Mouse (Mus musculus): ENCODE measurements at regions not wholly inside any gene's neighbourhood (a gene's known extent, or its start where the extent isn't known, plus 50 kb on each side); places are given as distances from the start of the nearest gene placed in this dataset.

GRCm38 (mm10) chr3:52181326-52182101 is 76.6 kb upstream of the Maml3 start:
- H3K4me2 ChIP-seq (replicated peaks): no peak overlapping the region
- 0 out of 2 replicates have a peak, but pooled peaks cover 3% of the 10 kb centered on the region for H3K27me3 ChIP-seq
- H3K9me3 ChIP-seq: no peaks in the 10 kb centered on the region
- H3K27ac ChIP-seq: peak overlapping the region; percentile 92; the same call in 1 of the 2 replicates
- WGBS: 90% methylated on average over 9 of the region's 9 CpGs
- ATAC-seq: no peak
- H3K36me3 ChIP-seq: no peaks in the 10 kb centered on the region
- H3K4me1 ChIP-seq (replicated peaks): peaks cover 48% of the 10 kb centered on the region
- no peak overlapping the region for H3K4me3 ChIP-seq (replicated peaks)
- H3K9ac ChIP-seq (replicated peaks): no peak overlapping the region

DNA sequence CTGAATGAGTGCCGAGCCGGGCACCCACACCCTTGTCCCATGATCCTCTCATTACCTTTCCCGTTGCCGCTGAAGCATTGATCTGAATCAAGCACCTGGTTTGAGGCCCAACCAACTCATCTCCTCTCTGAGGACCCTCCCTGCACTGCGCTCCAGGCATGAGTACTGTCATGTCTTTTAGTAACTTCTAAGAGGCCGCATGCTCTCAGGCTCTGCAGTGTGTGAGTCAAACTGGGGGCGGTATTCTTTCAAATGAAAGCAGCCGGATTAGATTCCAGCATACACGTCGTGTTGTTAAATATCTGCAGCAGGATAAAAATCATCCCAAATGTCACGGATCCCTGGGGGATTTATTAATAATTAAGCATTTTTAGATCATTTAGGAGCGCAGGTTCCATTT is 79.4 kb upstream of the Maml3 start:
- H3K4me1 ChIP-seq (replicated peaks): peaks cover 38% of the 10 kb centered on the region
- H3K36me3 ChIP-seq: no peaks in the 10 kb centered on the region
- 0 out of 2 replicates have a peak, but pooled peaks cover 3% of the 10 kb centered on the region for H3K27me3 ChIP-seq
- no peaks in the 10 kb centered on the region for H3K9me3 ChIP-seq
- no peak for ATAC-seq
- no peak overlapping the region; the same call in 1 of the 2 replicates for H3K9ac ChIP-seq (replicated peaks)
- WGBS: 71% methylated on average over 12 of the region's 12 CpGs
- H3K4me2 ChIP-seq (replicated peaks): no peak overlapping the region
- no peak overlapping the region for H3K27ac ChIP-seq
- H3K4me3 ChIP-seq (replicated peaks): no peak overlapping the region

GRCm38 (mm10) chr3:52185351-52185750 is 80.5 kb upstream of the Maml3 start:
- WGBS: 15% methylated on average over 2 of the region's 2 CpGs

DNA sequence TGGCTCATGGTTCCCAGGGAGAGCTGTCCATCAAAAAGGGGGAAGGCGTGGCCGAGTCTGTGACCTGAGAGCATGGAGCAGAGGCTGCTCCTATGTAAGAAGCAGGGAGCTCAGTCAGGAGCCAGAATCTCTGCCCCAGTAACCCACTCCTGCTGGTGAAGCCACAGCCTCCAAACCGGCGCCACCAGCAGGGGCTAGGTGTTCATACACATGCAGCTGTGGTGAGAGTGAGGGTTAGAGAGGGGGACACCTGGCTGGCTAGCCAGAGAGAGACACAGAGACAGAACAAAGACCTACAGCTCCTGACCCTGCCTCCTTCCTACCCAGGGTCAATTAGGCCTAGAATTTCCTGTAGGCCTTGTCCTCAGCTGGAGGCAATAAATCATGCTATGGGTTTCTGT is 80.7 kb upstream of the Foxo1 start:
- Histone ChIP-seq H3K27ac (no peak overlapping the region; the same call in 1 of the 2 replicates), H3K36me3 (no peaks in the 10 kb centered on the region), H3K4me1 (replicated peaks) (peaks cover 16% of the 10 kb centered on the region), H3K4me2 (replicated peaks) (no peak overlapping the region), H3K27me3 (0 out of 2 replicates have a peak, but pooled peaks cover 3% of the 10 kb centered on the region), H3K9ac (replicated peaks) (no peak overlapping the region), H3K4me3 (replicated peaks) (no peak overlapping the region), H3K9me3 (no peaks in the 10 kb centered on the region)
- ATAC-seq: 0 out of 2 replicates have a peak, but pooled peaks have one; percentile 27
- 50% methylated on average over 4 of the region's 4 CpGs for WGBS

More at GRCm38 (mm10) chr3:52185351-52185750, 80.5 kb upstream of the Maml3 start:
- Histone ChIP-seq H3K9me3 (no peaks in the 10 kb centered on the region), H3K36me3 (no peaks in the 10 kb centered on the region), H3K9ac (replicated peaks) (no peak overlapping the region), H3K4me2 (replicated peaks) (no peak overlapping the region), H3K27me3 (0 out of 2 replicates have a peak, but pooled peaks cover 3% of the 10 kb centered on the region), H3K4me1 (replicated peaks) (peaks cover 27% of the 10 kb centered on the region), H3K27ac (no peak overlapping the region), H3K4me3 (replicated peaks) (no peak overlapping the region)
- no peak for ATAC-seq

DNA sequence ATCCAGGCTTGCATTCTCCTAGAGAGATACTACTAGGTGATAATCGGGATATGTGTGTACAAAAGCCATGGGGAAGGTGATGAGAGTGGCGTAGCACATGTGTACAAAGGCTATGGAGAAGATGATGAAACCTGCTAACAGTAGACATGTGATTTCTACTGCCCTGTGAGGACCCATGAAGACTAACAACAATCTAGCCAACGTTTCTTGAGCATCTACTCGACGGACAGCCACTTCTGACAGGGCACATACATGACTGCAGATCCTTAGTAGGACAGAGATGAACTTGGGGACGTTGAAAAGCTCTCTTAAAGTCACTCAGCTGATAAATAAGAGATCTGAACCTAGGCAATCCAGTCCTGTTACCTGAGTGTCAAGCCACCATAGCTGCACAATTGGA is 79.8 kb upstream of the Foxo1 start:
- no peak for ATAC-seq
- H3K4me3 ChIP-seq (replicated peaks): no peak overlapping the region
- 85% methylated on average over 6 of the region's 6 CpGs for WGBS
- H3K27ac ChIP-seq: no peak overlapping the region
- H3K9ac ChIP-seq (replicated peaks): no peak overlapping the region
- H3K36me3 ChIP-seq: no peaks in the 10 kb centered on the region
- no peaks in the 10 kb centered on the region for H3K9me3 ChIP-seq
- peaks cover 16% of the 10 kb centered on the region for H3K4me1 ChIP-seq (replicated peaks)
- H3K4me2 ChIP-seq (replicated peaks): no peak overlapping the region
- 0 out of 2 replicates have a peak, but pooled peaks cover 3% of the 10 kb centered on the region for H3K27me3 ChIP-seq

DNA sequence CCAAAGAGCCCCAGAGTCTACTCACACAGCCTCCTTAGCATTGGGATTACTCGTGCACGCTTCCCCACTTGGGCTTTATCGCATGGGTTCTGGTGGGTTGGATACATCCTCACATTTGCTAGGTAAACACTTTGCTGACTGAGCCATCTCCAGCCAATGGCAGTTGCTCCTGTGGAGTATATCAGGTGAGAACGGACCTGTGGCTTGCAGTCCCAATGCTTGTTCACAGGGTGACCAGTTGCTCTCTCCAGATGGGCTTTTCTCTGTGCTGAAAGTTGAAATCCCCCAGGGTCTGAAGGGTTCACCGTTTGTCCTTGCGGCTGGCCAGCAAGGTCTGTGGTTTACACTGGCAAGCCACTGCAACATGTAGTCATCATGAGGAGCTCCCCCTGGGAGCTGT is 79.1 kb upstream of the Foxo1 start:
- Histone ChIP-seq H3K4me3 (replicated peaks) (no peak overlapping the region), H3K9ac (replicated peaks) (no peak overlapping the region), H3K4me2 (replicated peaks) (no peak overlapping the region), H3K4me1 (replicated peaks) (peaks cover 16% of the 10 kb centered on the region), H3K9me3 (no peaks in the 10 kb centered on the region), H3K27ac (no peak overlapping the region), H3K27me3 (0 out of 2 replicates have a peak, but pooled peaks cover 3% of the 10 kb centered on the region), H3K36me3 (no peaks in the 10 kb centered on the region)
- no peak for ATAC-seq
- WGBS: 91% methylated on average over 6 of the region's 6 CpGs

GRCm38 (mm10) chr3:52190021-52190420 is 78.1 kb upstream of the Foxo1 start:
- H3K27me3 ChIP-seq: 0 out of 2 replicates have a peak, but pooled peaks cover 3% of the 10 kb centered on the region
- WGBS: 83% methylated on average over 7 of the region's 7 CpGs
- ATAC-seq: no peak
- H3K36me3 ChIP-seq: no peaks in the 10 kb centered on the region
- no peak overlapping the region for H3K27ac ChIP-seq
- H3K4me2 ChIP-seq (replicated peaks): no peak overlapping the region
- H3K4me3 ChIP-seq (replicated peaks): no peak overlapping the region
- no peak overlapping the region for H3K9ac ChIP-seq (replicated peaks)
- peaks cover 6% of the 10 kb centered on the region for H3K4me1 ChIP-seq (replicated peaks)
- H3K9me3 ChIP-seq: no peaks in the 10 kb centered on the region

- H3K27ac ChIP-seq: no peak overlapping the region
- no peaks in the 10 kb centered on the region for H3K36me3 ChIP-seq
- H3K9ac ChIP-seq (replicated peaks): no peak overlapping the region
- H3K4me1 ChIP-seq (replicated peaks): peaks cover 16% of the 10 kb centered on the region
- 81% methylated on average over 7 of the region's 7 CpGs for WGBS
- no peaks in the 10 kb centered on the region for H3K9me3 ChIP-seq
- no peaks in the 10 kb centered on the region for H3K27me3 ChIP-seq
- no peak overlapping the region for H3K4me2 ChIP-seq (replicated peaks)
- no peak for ATAC-seq
- no peak overlapping the region for H3K4me3 ChIP-seq (replicated peaks)
Observed at GRCm38 (mm10) chr3:52193026-52193425, 75.1 kb upstream of the Foxo1 start.

GRCm38 (mm10) chr3:52194216-52194615 is 73.9 kb upstream of the Foxo1 start:
- Histone ChIP-seq H3K4me1 (replicated peaks) (peaks cover 16% of the 10 kb centered on the region), H3K27me3 (no peaks in the 10 kb centered on the region), H3K36me3 (no peaks in the 10 kb centered on the region), H3K9ac (replicated peaks) (no peak overlapping the region), H3K27ac (no peak overlapping the region), H3K9me3 (no peaks in the 10 kb centered on the region), H3K4me3 (replicated peaks) (no peak overlapping the region), H3K4me2 (replicated peaks) (no peak overlapping the region)
- ATAC-seq: no peak
- WGBS: 87% methylated on average over 10 of the region's 10 CpGs

DNA sequence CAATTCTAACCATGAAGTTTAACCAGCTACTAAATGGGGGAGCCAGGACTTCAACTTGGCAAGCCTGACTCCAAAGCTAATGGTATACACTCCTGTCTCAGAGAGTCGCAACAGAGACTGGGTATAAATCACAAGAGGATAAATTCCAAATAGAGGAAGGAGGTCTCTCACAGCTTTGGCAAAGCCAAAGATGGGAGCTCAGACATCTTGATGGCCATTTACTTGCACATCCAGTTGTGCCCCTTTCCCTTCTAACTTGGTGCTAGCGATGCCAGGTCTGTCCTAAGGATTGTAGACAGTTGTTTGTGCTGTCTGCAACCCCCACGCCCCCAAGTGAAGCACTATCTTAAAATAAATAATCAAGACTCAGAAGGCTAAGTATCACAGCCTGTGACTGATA is 72.7 kb upstream of the Foxo1 start:
- 84% methylated on average over 3 of the region's 3 CpGs for WGBS
- peaks cover 16% of the 10 kb centered on the region for H3K4me1 ChIP-seq (replicated peaks)
- no peaks in the 10 kb centered on the region for H3K27me3 ChIP-seq
- peak overlapping the region; percentile 80; the same call in 1 of the 2 replicates for H3K9ac ChIP-seq (replicated peaks)
- no peak for ATAC-seq
- H3K4me2 ChIP-seq (replicated peaks): peak overlapping the region; percentile 71
- no peaks in the 10 kb centered on the region for H3K36me3 ChIP-seq
- peak overlapping the region; percentile 91; the same call in 1 of the 2 replicates for H3K27ac ChIP-seq
- H3K9me3 ChIP-seq: no peaks in the 10 kb centered on the region
- peak overlapping the region; percentile 42 for H3K4me3 ChIP-seq (replicated peaks)

GRCm38 (mm10) chr3:52196047-52196935 is 71.8 kb upstream of the Foxo1 start:
- Histone ChIP-seq H3K9me3 (no peaks in the 10 kb centered on the region), H3K36me3 (no peaks in the 10 kb centered on the region), H3K4me3 (replicated peaks) (peak overlapping the region; percentile 42), H3K4me1 (replicated peaks) (peaks cover 16% of the 10 kb centered on the region), H3K27me3 (no peaks in the 10 kb centered on the region), H3K9ac (replicated peaks) (peak overlapping the region; percentile 80), H3K27ac (peak overlapping the region; percentile 91), H3K4me2 (replicated peaks) (peak overlapping the region; percentile 71)
- 2% methylated on average over 29 of the region's 39 CpGs for WGBS
- peak; percentile 89 for ATAC-seq

DNA sequence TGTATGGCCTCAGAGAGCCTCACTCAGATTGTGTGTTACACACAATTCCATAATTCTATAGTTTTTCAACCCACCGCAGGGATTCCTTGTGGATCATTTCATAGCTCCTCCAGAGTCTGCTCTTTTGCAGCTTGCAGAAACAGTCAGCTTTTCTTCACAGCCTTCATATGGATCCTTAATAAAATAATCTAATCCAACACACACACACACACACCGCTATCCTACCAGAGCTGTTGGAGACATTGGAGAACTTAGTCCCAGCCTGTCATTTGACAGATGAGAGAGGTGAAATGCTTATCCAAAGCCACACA is 71.2 kb upstream of the Foxo1 start:
- Histone ChIP-seq H3K4me1 (replicated peaks) (peaks cover 16% of the 10 kb centered on the region), H3K9ac (replicated peaks) (peak overlapping the region; percentile 80), H3K27me3 (no peaks in the 10 kb centered on the region), H3K4me3 (replicated peaks) (no peak overlapping the region), H3K4me2 (replicated peaks) (peak overlapping the region; percentile 71), H3K27ac (peak overlapping the region; percentile 91), H3K36me3 (no peaks in the 10 kb centered on the region), H3K9me3 (no peaks in the 10 kb centered on the region)
- 60% methylated on average over 2 of the region's 2 CpGs for WGBS
- ATAC-seq: peak; percentile 14; the same call in 1 of the 2 replicates

Measured in midbrain, embryonic 13.5 days (tissue).